Mouse (Mus musculus) erythroblast, embryonic 14.5 days (primary cell): ENCODE measurements around the gene Alyref2.

Experiments
- GATA1 ChIP-seq: IDR thresholded peaks from 2 replicates; pipeline ENCODE4 v1.6.1; 2012; ENCODE audit warnings: low read length, inconsistent platforms, mixed read lengths
- TAL1 ChIP-seq: IDR thresholded peaks from 3 replicates; pipeline ENCODE4 v1.6.1; 2012; ENCODE audit warnings: low read length, inconsistent platforms, mixed read lengths

- TF ChIP-seq GATA1 (no peak), TAL1 (no peak)
These were observed 10.0 kb downstream of the Alyref2 start for GRCm38 (mm10) chr1:171513234-171513633.
